Mouse (Mus musculus) retina, adult 2 months (tissue): ENCODE data around the gene Syk.

Source experiments
- DNase-seq: peaks from one replicate; pipeline ENCODE4 v3.0.0-alpha.2; 2012; ENCODE audit warnings: low read depth, low spot score

Gene Syk

GRCm38 (mm10) chr13:52600015-52600643 is 17.2 kb downstream of the Syk start:
- DNase-seq, result no peak

- DNase-seq, result no peak
These were observed 19.8 kb downstream of the Syk start for GRCm38 (mm10) chr13:52602752-52603151.

GRCm38 (mm10) chr13:52603704-52604349 is 20.9 kb downstream of the Syk start:
- no peak for DNase-seq

GRCm38 (mm10) chr13:52605006-52605405 is 22.0 kb downstream of the Syk start:
- DNase-seq, result no peak

GRCm38 (mm10) chr13:52605911-52606310 is 22.9 kb downstream of the Syk start:
- no peak for DNase-seq

GRCm38 (mm10) chr13:52606656-52607275 is 23.8 kb downstream of the Syk start:
- no peak for DNase-seq

GRCm38 (mm10) chr13:52607964-52608363 is 25.0 kb downstream of the Syk start:
- DNase-seq, result no peak

- no peak for DNase-seq
These were observed 27.5 kb downstream of the Syk start for GRCm38 (mm10) chr13:52610463-52610862.

GRCm38 (mm10) chr13:52613266-52613665 is 30.3 kb downstream of the Syk start:
- no peak for DNase-seq

- no peak for DNase-seq
These were observed 32.1 kb downstream of the Syk start for GRCm38 (mm10) chr13:52615085-52615484.

GRCm38 (mm10) chr13:52617096-52617714 is 34.2 kb downstream of the Syk start:
- no peak for DNase-seq

- no peak for DNase-seq
These were observed 35.6 kb downstream of the Syk start for GRCm38 (mm10) chr13:52618592-52618991.

GRCm38 (mm10) chr13:52619482-52619881 is 36.5 kb downstream of the Syk start:
- DNase-seq, result no peak

GRCm38 (mm10) chr13:52624038-52624437 is 41.1 kb downstream of the Syk start:
- no peak for DNase-seq

- DNase-seq, result peak; percentile 23
These were observed 45.6 kb downstream of the Syk start for GRCm38 (mm10) chr13:52628602-52629001.

- DNase-seq, result no peak
These were observed 48.7 kb downstream of the Syk start for GRCm38 (mm10) chr13:52631624-52632023.

- DNase-seq, result no peak
These were observed 52.5 kb downstream of the Syk start for GRCm38 (mm10) chr13:52635484-52635883.

- DNase-seq, result no peak
These were observed 53.3 kb downstream of the Syk start for GRCm38 (mm10) chr13:52636176-52636748.

- no peak for DNase-seq
These were observed 63.6 kb downstream of the Syk start for GRCm38 (mm10) chr13:52646566-52646965.

- no peak for DNase-seq
These were observed 65.2 kb downstream of the Syk start for GRCm38 (mm10) chr13:52647996-52648712.

- no peak for DNase-seq
These were observed 66.9 kb downstream of the Syk start for GRCm38 (mm10) chr13:52649791-52650418.
